Mouse (Mus musculus): Measurements from ENCODE around the gene Gm21897.
"Not testable (repeated sequence)": the region's sequence is repeated elsewhere in the genome, so short reads cannot be mapped to it uniquely, and the experiment has no call there.

Gm21897 gene

GRCm38 (mm10) chr16:15317158-15317557, at the start of gene Gm21897:
Gm21897 (plus strand) TSS chr16:15317458.
- DNase-seq (ENCODE audit: low read depth, low spot score): not testable (repeated sequence)

GRCm38 (mm10) chr16:15272291-15272690, 45.0 kb upstream of the Gm21897 start:
- DNase-seq (ENCODE audit: low read depth, low spot score): no peak

- no peak for DNase-seq (ENCODE audit: low read depth, low spot score)
These were observed 39.8 kb upstream of the Gm21897 start for GRCm38 (mm10) chr16:15277461-15277860.

GRCm38 (mm10) chr16:15293041-15293440, 24.2 kb upstream of the Gm21897 start:
- no peak for DNase-seq (ENCODE audit: low read depth, low spot score)

GRCm38 (mm10) chr16:15294289-15294688, 23.0 kb upstream of the Gm21897 start:
- DNase-seq (ENCODE audit: low read depth, low spot score): no peak

- peak; percentile 72 for DNase-seq (ENCODE audit: low read depth, low spot score)
These were observed 22.2 kb upstream of the Gm21897 start for GRCm38 (mm10) chr16:15294911-15295659.

- DNase-seq (ENCODE audit: low read depth, low spot score): no peak
These were observed 17.3 kb downstream of the Gm21897 start for GRCm38 (mm10) chr16:15334526-15334925.

- DNase-seq (ENCODE audit: low read depth, low spot score): no peak
These were observed 21.8 kb downstream of the Gm21897 start for GRCm38 (mm10) chr16:15339051-15339450.

GRCm38 (mm10) chr16:15346045-15346444, 28.8 kb downstream of the Gm21897 start:
- no peak for DNase-seq (ENCODE audit: low read depth, low spot score)

- no peak for DNase-seq (ENCODE audit: low read depth, low spot score)
These were observed 32.1 kb downstream of the Gm21897 start for GRCm38 (mm10) chr16:15349381-15349780.

- no peak for DNase-seq (ENCODE audit: low read depth, low spot score)
These were observed 34.0 kb downstream of the Gm21897 start for GRCm38 (mm10) chr16:15351301-15351700.

GRCm38 (mm10) chr16:15352320-15352719, 35.1 kb downstream of the Gm21897 start:
- DNase-seq (ENCODE audit: low read depth, low spot score): no peak

GRCm38 (mm10) chr16:15354901-15355300, 37.6 kb downstream of the Gm21897 start:
- no peak for DNase-seq (ENCODE audit: low read depth, low spot score)

GRCm38 (mm10) chr16:15355339-15355738, 38.1 kb downstream of the Gm21897 start:
- no peak for DNase-seq (ENCODE audit: low read depth, low spot score)

GRCm38 (mm10) chr16:15357766-15358165, 40.5 kb downstream of the Gm21897 start:
- DNase-seq (ENCODE audit: low read depth, low spot score): no peak

GRCm38 (mm10) chr16:15359110-15359782, 42.0 kb downstream of the Gm21897 start:
- no peak for DNase-seq (ENCODE audit: low read depth, low spot score)

- no peak for DNase-seq (ENCODE audit: low read depth, low spot score)
These were observed 43.6 kb downstream of the Gm21897 start for GRCm38 (mm10) chr16:15360825-15361224.
